Mouse (Mus musculus): Measurements from ENCODE around the gene Il3.

Gene Il3

GRCm38 (mm10) chr11:54287821-54288453 is 20.9 kb upstream of the Il3 start:
- in situ Hi-C loops (cut with MboI): no loop called here

- in situ Hi-C loops (cut with MboI): no loop called here
Measured at GRCm38 (mm10) chr11:54271437-54271949, 4.4 kb upstream of the Il3 start.

DNA sequence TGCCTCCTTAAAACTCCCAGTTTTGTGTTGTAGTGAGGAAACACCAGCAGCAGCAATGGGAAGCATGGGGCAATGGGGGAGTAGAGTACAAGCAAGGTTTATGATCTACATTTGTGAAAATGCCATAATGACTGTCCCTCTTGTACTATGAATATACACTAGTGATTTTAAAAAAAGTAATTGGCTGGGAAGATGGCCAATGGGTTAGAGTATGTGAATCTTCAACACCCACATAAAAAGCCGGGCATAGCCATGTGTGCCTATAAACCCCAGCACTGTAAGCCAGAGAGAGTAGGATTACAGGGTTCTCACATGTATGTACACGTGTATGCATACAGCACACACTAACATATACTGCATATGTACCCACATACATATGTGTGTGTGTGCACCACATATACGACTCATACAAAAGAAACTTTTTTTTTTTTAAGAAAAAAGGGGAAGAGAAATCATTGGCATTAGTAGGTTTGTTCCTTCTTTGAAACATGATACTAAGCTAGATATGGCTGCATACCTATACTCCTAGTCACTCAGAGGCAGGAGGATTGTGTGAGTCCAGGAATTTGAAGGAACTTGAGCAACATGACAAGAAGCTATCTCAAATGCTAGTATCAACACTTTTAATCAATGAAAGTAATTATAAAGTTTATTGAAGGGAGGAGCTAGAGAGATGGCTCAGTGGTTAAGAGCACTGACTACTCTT is 2.3 kb upstream of the Il3 start:
- in situ Hi-C loops (cut with MboI): no loop called here

GRCm38 (mm10) chr11:54264542-54264941 is 2.5 kb downstream of the Il3 start:
- in situ Hi-C loops (cut with MboI): no loop called here

DNA sequence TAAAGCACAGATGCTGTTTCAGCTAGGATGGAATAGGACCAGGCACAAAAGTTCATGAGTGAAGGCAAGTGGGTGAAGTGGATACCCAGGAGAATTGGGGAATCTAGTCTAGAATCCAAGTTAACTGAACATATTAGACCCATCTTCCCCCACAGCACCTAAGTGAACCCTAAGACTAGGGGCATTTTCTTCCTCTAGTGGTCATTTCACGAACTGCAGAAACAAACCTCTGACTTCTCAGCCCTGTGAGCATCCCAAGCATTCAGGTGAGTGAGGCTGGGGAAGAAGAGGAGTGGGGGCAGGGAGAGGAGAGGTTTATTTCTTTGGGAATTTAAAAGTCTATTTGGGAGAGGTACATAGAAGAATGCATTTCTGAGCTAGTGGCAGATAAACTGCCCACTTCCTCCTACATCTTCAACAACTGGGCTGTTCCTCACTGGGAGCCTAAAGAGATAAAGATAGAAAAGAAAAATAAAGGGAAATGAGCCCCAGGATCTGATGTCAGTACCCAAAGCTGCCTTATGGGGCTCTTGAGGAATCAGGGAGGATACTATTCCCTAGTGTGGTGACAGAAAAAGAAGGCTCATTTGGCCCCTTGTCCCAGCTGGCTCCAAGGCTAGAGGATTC is 3.6 kb downstream of the Il3 start:
- in situ Hi-C loops (cut with MboI): no loop called here

- in situ Hi-C loops (cut with MboI): loop anchor here (10.0 kb wide), 1 partner anchor 112 kb away; no protein-coding TSS in a partner anchor
Measured at GRCm38 (mm10) chr11:54256624-54257376, 10.3 kb downstream of the Il3 start.

- in situ Hi-C loops (cut with MboI): loop anchor here (10.0 kb wide), 1 partner anchor 109 kb away; no protein-coding TSS in a partner anchor
Measured at GRCm38 (mm10) chr11:54254114-54254513, 13.0 kb downstream of the Il3 start.

- in situ Hi-C loops (cut with MboI): loop anchor here (10.0 kb wide), 1 partner anchor 106 kb away; no protein-coding TSS in a partner anchor
Measured at GRCm38 (mm10) chr11:54250575-54250974, 16.5 kb downstream of the Il3 start.

DNA sequence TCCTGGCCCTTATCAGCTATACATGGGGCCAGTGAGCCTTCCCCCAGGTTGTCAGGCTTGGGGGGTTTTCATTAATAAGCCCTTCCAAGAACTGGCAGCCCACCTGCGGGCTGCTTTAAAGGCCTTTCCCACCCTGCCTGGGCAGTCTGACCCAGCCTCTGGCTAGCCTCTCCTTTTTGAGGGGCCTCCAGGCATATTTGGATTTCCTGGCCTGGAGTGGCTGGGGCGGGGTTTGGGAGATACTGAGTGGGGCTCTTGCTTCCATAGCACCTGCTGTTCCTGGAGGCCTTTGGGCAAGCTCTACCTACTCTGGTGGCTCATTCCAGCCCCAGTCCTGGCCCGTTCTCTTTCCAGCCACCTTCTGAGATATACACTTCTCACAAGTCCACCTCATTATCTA is 17.3 kb downstream of the Il3 start:
- in situ Hi-C loops (cut with MboI): loop anchor here (10.0 kb wide), 1 partner anchor 105 kb away; no protein-coding TSS in a partner anchor

- in situ Hi-C loops (cut with MboI): no loop called here
Measured at GRCm38 (mm10) chr11:54248940-54249717, 17.9 kb downstream of the Il3 start, which contains the start of gene Csf2. Csf2 (minus strand) TSS chr11:54249667.

GRCm38 (mm10) chr11:54247251-54247950 is 19.7 kb downstream of the Il3 start:
- in situ Hi-C loops (cut with MboI): no loop called here

GRCm38 (mm10) chr11:54244465-54244864 is 22.6 kb downstream of the Il3 start:
- in situ Hi-C loops (cut with MboI): no loop called here

DNA sequence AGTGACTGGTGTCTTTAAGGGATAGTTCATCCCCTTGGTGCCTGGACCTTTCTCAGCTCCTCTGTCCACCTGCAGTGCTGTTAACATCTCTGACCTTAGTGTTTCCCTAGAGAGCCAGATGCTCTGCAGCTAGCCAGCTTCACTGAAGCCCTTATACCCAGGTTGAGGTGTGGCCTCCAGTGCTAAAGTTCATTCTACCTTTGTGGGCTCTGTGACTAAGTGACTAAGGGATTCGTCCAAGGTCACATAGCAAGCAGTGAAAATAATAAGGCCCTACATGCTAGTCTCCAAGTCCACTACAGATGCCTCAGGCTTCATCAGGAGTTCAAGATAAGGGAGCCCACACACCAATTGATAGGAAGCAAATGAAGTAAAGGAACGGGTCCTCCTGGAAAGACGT is 24.6 kb downstream of the Il3 start:
- in situ Hi-C loops (cut with MboI): no loop called here

DNA sequence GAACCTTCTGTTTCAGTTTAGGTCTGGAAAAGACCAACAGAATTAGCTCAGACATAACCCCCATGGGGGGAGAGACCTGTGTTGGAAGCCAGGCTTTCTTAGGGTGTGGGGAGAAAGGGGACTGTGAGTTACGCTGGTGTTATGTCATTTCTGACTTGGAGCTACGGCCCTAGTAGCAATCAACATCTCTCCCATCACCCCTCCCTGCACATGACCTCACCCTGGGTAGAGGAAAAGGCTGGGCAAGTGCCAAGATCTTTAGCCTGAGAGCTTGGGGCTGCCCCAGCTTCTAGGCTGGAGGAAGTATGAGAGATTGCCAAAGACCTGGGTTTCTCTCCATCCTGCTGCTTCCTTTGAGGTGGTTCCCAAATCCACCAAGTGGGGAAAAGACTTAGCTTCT is 30.1 kb downstream of the Il3 start:
- in situ Hi-C loops (cut with MboI): no loop called here

DNA sequence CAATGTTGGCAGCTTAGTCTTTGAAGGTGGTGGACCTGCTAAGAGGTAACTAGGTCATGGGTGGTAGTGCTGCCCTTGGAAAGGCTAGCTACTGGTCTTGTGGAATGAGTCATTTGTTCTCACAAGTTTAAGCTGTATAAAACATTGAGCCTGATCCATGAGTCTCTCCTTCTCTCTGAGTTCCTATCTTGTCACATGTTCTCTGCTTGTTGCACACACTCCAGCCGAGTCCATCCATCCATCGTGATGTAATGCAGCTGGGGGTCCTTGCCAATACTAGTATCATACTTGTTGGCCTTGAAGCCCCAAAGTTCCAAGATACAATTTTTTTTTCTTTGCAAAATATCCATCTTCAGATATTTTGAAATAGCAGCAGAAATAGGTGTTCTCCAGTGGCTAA is 39.6 kb downstream of the Il3 start:
- in situ Hi-C loops (cut with MboI): no loop called here

DNA sequence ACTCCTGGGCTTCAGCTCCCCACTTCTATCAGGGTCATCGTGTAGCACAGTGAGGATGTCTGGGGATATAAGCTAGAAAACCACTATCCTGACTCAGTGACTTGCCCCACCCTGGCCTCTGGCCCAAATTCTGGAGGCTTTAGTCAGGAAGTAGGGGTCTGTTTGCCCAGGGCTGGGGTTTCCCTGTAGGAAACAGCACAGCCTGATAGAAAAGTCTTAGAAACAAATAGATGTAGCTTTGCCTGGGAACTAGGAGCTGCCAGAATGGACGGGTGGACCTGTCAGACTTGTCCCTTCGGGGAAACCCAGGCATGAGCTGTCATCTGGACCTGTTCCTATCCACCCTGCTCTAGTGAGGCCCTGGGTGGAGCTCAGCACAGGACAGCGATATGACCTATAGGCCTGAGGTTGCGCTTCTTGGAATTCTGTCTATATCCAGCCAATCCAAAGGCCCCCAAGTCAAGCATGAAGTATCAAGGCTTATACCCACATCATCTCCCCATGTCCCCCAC is 42.5 kb downstream of the Il3 start:
- in situ Hi-C loops (cut with MboI): no loop called here

DNA sequence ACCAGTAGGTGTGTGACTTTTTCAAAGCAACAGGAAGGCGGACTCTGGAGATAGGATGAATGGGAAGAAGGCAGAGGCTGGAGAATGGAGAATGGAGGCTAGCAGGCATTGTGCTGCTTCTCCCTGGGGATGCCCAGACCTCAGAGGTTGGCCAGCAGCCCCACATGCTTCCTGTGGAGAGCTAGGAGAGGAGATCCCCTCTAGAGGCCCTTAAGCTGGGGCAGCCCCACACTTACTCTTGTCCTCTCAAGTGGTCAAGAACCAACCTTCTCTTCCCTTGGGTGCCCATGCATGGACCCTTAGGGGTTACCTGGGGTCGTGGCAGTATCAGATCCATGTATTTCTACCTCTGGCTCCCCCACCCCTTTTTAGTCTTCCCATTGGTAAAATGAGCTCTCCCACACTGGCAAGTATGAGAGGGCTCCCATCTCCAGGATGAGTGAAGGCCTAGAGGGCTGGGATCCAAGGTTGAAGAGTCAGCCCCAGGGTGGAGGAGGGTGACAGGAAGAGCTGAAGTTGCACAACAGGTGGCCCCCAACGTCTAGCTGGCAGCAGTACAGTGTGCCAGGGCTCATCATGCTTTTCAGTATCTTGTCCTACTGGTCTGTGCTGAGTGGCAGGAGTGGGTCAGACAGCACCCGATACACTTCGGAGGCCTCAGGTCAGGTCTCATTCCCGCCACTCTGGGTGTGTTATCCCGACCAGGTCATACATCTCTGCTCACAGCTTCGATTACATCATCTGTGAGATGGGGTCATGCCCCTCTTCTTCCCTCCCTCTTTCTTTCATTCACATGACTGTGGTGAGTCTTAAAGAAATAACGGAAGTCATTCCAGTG is 43.2 kb downstream of the Il3 start:
- in situ Hi-C loops (cut with MboI): no loop called here

GRCm38 (mm10) chr11:54219903-54220740 is 47.0 kb downstream of the Il3 start:
- in situ Hi-C loops (cut with MboI): no loop called here
